Mouse (Mus musculus) liver, embryonic 16.5 days (tissue): ENCODE measurements around the gene Tmprss6. TPM values are rescaled to one million over a fixed set of nuclear protein-coding genes. Genes with fewer than 3 reads are reported as not detected.

ENCODE experiments used
- ATAC-seq: fragments of 200-750 bp; cut with Nextera tagmentation; 2 replicates; pipeline ENCODE4 v1.8.0; 2017; ENCODE audit warnings: low read depth, mild to moderate bottlenecking, moderate number of reproducible peaks, moderate library complexity
- H3K27ac ChIP-seq: fragments of 300-500 bp; sonication (generic); 2 replicates; pipeline ENCODE4 v1.5.1; 2014; ENCODE audit warnings: mild to moderate bottlenecking, low read length
- H3K27me3 ChIP-seq: fragments of 300-500 bp; sonication (generic); 2 replicates; pipeline ENCODE4 v1.6.1; 2014; ENCODE audit warnings: low read depth, low read length, mixed read lengths; ENCODE audit not compliant: control insufficient read depth, insufficient read depth
- H3K36me3 ChIP-seq: fragments of 300-500 bp; sonication (generic); 2 replicates; pipeline ENCODE4 v1.6.1; 2014; ENCODE audit warnings: mild to moderate bottlenecking; ENCODE audit not compliant: control insufficient read depth, insufficient read depth
- H3K4me1 ChIP-seq: fragments of 300-500 bp; sonication (generic); 2 replicates; pipeline ENCODE4 v1.6.1; 2014; ENCODE audit warnings: low read depth, low read length, mixed read lengths; ENCODE audit not compliant: control insufficient read depth
- H3K4me2 ChIP-seq: fragments of 300-500 bp; sonication (generic); 2 replicates; pipeline ENCODE4 v1.6.1; 2014; ENCODE audit warnings: low read depth, low read length, mixed read lengths
- H3K4me3 ChIP-seq: fragments of 300-500 bp; sonication (generic); 2 replicates; pipeline ENCODE4 v1.5.1; 2014; ENCODE audit warnings: low read depth, mild to moderate bottlenecking, low read length
- H3K9ac ChIP-seq: fragments of 300-500 bp; sonication (generic); 2 replicates; pipeline ENCODE4 v1.6.1; 2014; ENCODE audit warnings: low read depth, low read length
- H3K9me3 ChIP-seq: fragments of 300-500 bp; sonication (generic); replicated peaks from 2 replicates; pipeline ENCODE4 v1.6.1; 2016; ENCODE audit warnings: low read length; ENCODE audit not compliant: control insufficient read depth
- WGBS: fragments of 180-500 bp; shearing (Covaris S2); extraction: QIAGEN DNeasy Blood & Tissue Kit; methylation state at CpG from one replicate; pipeline ENCODE4 v1.1.7; 2014; ENCODE audit not compliant: insufficient replicate concordance; 5-methylcytosine and 5-hydroxymethylcytosine counted together
- polyA plus RNA-seq: library from polyadenylated mRNA; unstranded; fragments of >200 nt; fragmentation: Nextera tagmentation; extraction: Ambion mirVana; gene quantifications from 2 replicates; pipeline ENCODE4 v1.2.1, GENCODE M21; 2015

The Tmprss6 gene
- polyA plus RNA-seq, 1 experiment from 2014 or later, result 33.7 TPM

DNA sequence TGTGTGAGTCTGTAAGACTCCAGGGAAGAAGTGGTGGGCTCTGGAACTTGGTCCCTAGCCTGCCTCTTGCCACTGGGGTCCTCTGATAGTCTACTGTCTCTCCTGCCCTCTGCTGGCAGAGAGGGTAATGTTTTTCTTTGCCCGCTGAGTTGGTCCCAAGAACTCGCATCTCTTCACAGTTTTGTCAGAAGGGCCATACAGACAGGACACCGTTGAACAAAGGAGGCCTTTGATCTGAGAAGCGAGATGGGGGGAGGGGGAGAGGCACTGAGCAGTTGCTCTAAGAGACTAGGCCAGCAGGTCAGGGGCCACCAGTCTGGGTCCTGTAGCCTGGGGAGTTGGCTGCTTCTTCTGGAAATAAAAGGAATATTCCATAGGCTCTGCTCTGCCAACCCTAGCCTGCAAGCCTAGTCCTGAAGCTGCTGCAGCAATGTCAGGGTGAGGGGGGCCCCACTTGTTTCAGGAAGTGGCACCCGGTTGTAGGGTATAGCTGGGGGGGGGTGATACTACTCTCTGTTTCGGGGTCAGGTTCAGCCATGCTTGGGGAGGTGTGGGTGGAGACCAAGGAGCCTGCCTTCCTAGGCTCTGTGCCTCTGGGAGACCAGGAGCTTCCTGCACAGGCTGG, 33.4 kb downstream of the Tmprss6 start:
- no peak for ATAC-seq

DNA sequence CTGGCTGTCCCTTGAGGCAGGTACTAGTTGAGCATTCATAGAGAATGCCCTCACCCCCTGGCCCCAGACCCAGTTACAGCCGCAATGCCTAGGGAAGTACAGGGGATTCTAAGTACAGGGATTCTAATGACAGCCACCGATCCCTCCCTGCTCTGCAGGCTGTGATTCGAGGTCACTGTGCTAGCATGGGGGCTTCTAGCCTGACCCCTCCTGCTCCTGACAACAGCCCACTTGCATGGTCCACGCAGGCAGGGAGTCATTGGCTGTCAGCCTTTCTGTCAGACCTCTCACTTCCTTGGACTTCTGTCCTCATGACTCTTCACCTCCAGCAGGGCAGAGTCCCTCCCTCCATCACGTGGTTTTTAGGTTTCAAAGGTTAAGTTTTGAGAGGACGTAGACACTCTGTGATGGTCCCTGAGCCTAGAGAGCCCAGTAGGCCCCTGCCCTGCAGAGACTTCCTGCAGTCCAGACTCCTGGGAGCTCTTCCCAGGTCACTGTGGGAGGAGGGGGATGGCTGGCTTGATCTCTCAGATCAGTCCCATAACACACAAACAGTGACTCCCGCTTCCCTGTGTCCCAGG, 36.8 kb downstream of the Tmprss6 start:
- peaks cover 39% of the 10 kb centered on the region for H3K27me3 ChIP-seq
- H3K27ac ChIP-seq, result peak overlapping the region; percentile 42
- peaks cover 1% of the 10 kb centered on the region; the same call in 1 of the 2 replicates for H3K4me1 ChIP-seq

More for the DNA sequence above, 33.4 kb downstream of the Tmprss6 start:
- peaks cover 5% of the 10 kb centered on the region; the same call in 1 of the 2 replicates for H3K4me1 ChIP-seq
- H3K27me3 ChIP-seq, result peaks cover 21% of the 10 kb centered on the region
- H3K4me3 ChIP-seq, result no peak overlapping the region
- H3K9ac ChIP-seq, result no peak overlapping the region
- WGBS, result 24% methylated on average over 6 of the region's 6 CpGs
- no peak overlapping the region for H3K27ac ChIP-seq
- H3K36me3 ChIP-seq, result no peaks in the 10 kb centered on the region
- no peaks in the 10 kb centered on the region for H3K9me3 ChIP-seq
- H3K4me2 ChIP-seq, result no peak overlapping the region

GRCm38 (mm10) chr15:78430874-78431273, 37.6 kb downstream of the Tmprss6 start:
- peaks cover 35% of the 10 kb centered on the region for H3K27me3 ChIP-seq
- no peak overlapping the region for H3K27ac ChIP-seq
- H3K9ac ChIP-seq, result no peak overlapping the region
- H3K9me3 ChIP-seq, result no peaks in the 10 kb centered on the region
- H3K4me3 ChIP-seq, result no peak overlapping the region
- H3K4me1 ChIP-seq, result no peaks in the 10 kb centered on the region; the same call in 1 of the 2 replicates
- no peak overlapping the region for H3K4me2 ChIP-seq
- 72% methylated on average over 10 of the region's 10 CpGs for WGBS
- H3K36me3 ChIP-seq, result no peaks in the 10 kb centered on the region
- no peak for ATAC-seq

More for the DNA sequence above, 36.8 kb downstream of the Tmprss6 start:
- no peak overlapping the region for H3K4me2 ChIP-seq
- no peak overlapping the region for H3K4me3 ChIP-seq
- H3K9ac ChIP-seq, result no peak overlapping the region
- no peaks in the 10 kb centered on the region for H3K36me3 ChIP-seq
- H3K9me3 ChIP-seq, result no peaks in the 10 kb centered on the region
- peak; percentile 60 for ATAC-seq
- WGBS, result 50% methylated on average over 7 of the region's 7 CpGs

- H3K4me3 ChIP-seq, result no peak overlapping the region
- no peak for ATAC-seq
- no peak overlapping the region for H3K9ac ChIP-seq
- no peaks in the 10 kb centered on the region; the same call in 1 of the 2 replicates for H3K4me1 ChIP-seq
- no peaks in the 10 kb centered on the region for H3K36me3 ChIP-seq
- H3K9me3 ChIP-seq, result no peaks in the 10 kb centered on the region
- H3K27me3 ChIP-seq, result peaks cover 39% of the 10 kb centered on the region
- no peak overlapping the region for H3K4me2 ChIP-seq
- H3K27ac ChIP-seq, result 0 out of 2 replicates have a peak overlapping the region, but pooled peaks have one; percentile 8
- 49% methylated on average over 13 of the region's 13 CpGs for WGBS
These were observed 38.4 kb downstream of the Tmprss6 start for GRCm38 (mm10) chr15:78429871-78430622.

- 28% methylated on average over 3 of the region's 3 CpGs for WGBS
- Histone ChIP-seq H3K9me3 (no peaks in the 10 kb centered on the region), H3K4me2 (peak overlapping the region; percentile 47; the same call in 1 of the 2 replicates), H3K9ac (peak overlapping the region; percentile 8; the same call in 1 of the 2 replicates), H3K27me3 (peaks cover 49% of the 10 kb centered on the region), H3K27ac (no peak overlapping the region), H3K4me3 (peak overlapping the region; percentile 57), H3K36me3 (no peaks in the 10 kb centered on the region), H3K4me1 (no peaks in the 10 kb centered on the region; the same call in none of the 2 replicates)
- ATAC-seq, result no peak
These were observed 39.3 kb downstream of the Tmprss6 start for GRCm38 (mm10) chr15:78429139-78429459.

DNA sequence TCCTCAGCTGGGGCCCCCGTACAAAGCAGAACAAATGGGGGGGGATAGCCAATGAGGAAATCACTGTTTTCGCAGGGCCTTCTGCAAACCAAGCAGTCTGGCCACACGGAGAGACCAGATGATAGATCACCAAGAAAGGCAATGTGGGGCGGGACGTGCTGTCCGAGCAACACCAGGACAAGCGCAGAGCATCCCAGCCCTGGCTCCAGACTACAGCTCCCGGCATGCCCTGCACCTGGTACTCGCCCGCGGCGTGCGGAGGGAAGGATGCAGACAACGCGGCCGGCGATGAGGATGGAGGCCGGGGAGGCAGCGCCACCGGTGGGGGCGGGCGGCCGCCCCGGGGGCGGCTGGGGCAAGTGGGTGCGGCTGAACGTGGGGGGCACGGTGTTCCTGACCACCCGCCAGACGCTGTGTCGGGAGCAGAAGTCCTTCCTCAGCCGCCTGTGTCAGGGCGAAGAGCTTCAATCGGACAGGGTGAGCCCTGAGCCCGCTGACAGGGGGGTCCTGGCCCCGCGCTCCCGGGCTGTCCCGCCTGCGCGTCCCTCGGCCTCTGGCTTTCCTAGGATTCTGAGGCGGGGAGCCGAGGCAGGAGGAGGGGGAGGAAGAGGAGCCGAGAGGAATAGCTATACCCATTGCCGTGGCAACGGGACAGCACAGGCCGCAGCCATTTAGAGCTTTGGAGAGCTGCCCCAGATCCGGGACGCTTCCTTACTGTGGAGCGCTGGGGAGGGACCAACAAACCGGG, 39.9 kb downstream of the Tmprss6 start, which contains the start of gene Kctd17:
TSS of gene Kctd17 (plus strand) at position 174 of the 748 bp plus-strand sequence.
- Histone ChIP-seq H3K9ac (peak within 1 kb of the TSS; percentile 8; the same call in 1 of the 2 replicates), H3K27ac (no peak within 1 kb of the TSS), H3K4me2 (peak within 1 kb of the TSS; percentile 47), H3K36me3 (no peaks in the 10 kb centered on the region), H3K4me1 (no peaks in the 10 kb centered on the region; the same call in none of the 2 replicates), H3K27me3 (peaks cover 54% of the 10 kb centered on the region), H3K4me3 (peak within 1 kb of the TSS; percentile 57), H3K9me3 (no peaks in the 10 kb centered on the region)
- ATAC-seq, result peak; percentile 65
- 3% methylated on average over 52 of the region's 52 CpGs for WGBS

DNA sequence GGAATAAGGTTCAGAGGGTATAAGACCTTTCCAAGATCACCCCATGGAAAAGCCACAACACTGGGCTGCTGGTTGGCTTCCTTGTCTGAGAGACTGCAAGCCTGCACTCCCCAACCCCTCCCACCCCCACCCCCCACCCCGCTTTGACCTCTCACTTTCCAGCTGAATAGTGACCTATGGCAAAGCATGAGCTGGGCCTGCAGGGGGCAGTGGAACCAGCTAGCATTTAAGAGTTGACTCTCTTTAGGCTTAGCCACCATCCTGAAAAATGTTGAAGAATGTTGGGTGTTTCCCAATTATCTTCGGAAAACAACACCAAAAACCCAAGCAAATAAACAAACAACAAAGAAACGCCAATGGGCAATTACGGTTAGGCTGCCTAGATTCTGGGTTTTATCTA, 43.2 kb downstream of the Tmprss6 start:
- Histone ChIP-seq H3K4me3 (no peak overlapping the region), H3K27me3 (peaks cover 61% of the 10 kb centered on the region), H3K4me1 (peaks cover 5% of the 10 kb centered on the region), H3K9me3 (no peaks in the 10 kb centered on the region), H3K9ac (no peak overlapping the region), H3K4me2 (no peak overlapping the region), H3K36me3 (no peaks in the 10 kb centered on the region), H3K27ac (no peak overlapping the region)
- WGBS, result 48% methylated on average over 4 of the region's 4 CpGs
- ATAC-seq, result no peak

GRCm38 (mm10) chr15:78424507-78424906, 43.9 kb downstream of the Tmprss6 start:
- H3K27me3 ChIP-seq, result peaks cover 57% of the 10 kb centered on the region
- peak; percentile 63 for ATAC-seq

More at GRCm38 (mm10) chr15:78424507-78424906, 43.9 kb downstream of the Tmprss6 start:
- H3K27ac ChIP-seq, result no peak overlapping the region
- no peak overlapping the region for H3K4me3 ChIP-seq
- H3K9ac ChIP-seq, result no peak overlapping the region
- no peak overlapping the region for H3K4me2 ChIP-seq
- H3K36me3 ChIP-seq, result no peaks in the 10 kb centered on the region
- WGBS, result 14% methylated on average over 11 of the region's 11 CpGs
- peaks cover 5% of the 10 kb centered on the region for H3K4me1 ChIP-seq
- no peaks in the 10 kb centered on the region for H3K9me3 ChIP-seq
